Mouse (Mus musculus) heart, embryonic 14.5 days (tissue): ENCODE data around the gene 1500011B03Rik. TPM values are rescaled to one million over a fixed set of nuclear protein-coding genes. Genes with fewer than 3 reads are reported as not detected.

Source experiments
- ATAC-seq: fragments of 200-750 bp; cut with Nextera tagmentation; 2 replicates; pipeline ENCODE4 v1.8.0; 2017; ENCODE audit warnings: low read depth, moderate TSS enrichment; ENCODE audit not compliant: insufficient number of reproducible peaks, insufficient read depth, low FRiP score
- H3K27ac ChIP-seq, 2 experiments: fragments of 200-500 bp in 1 of 2; fragments of 300-500 bp in 1 of 2; sonication (generic) in 1 of 2; replicated peaks in 1 of 2; 2 replicates each; pipeline ENCODE4 v1.5.1; 2012 to 2014; ENCODE audit warnings: low read depth in 2 of 2, low read length in 2 of 2, control low read depth in 1 of 2, mild to moderate bottlenecking in 1 of 2, mixed read lengths in 1 of 2; ENCODE audit not compliant: control insufficient read depth in 1 of 2, insufficient read depth in 1 of 2
- H3K27me3 ChIP-seq: fragments of 300-500 bp; sonication (generic); 2 replicates; pipeline ENCODE4 v1.6.1; 2014; ENCODE audit warnings: mild to moderate bottlenecking, low read length, control low read depth; ENCODE audit not compliant: control insufficient read depth, insufficient read depth
- H3K36me3 ChIP-seq: fragments of 300-500 bp; sonication (generic); 2 replicates; pipeline ENCODE4 v1.6.1; 2014; ENCODE audit warnings: mild to moderate bottlenecking, control low read depth, low read length, mixed read lengths; ENCODE audit not compliant: control insufficient read depth, insufficient read depth
- H3K4me1 ChIP-seq, 2 experiments: fragments of 200-500 bp in 1 of 2; fragments of 300-500 bp in 1 of 2; sonication (generic) in 1 of 2; 2 replicates each; pipeline ENCODE4 v1.6.1; 2012 to 2014; ENCODE audit warnings: low read length in 2 of 2, control low read depth in 1 of 2, mixed read lengths in 1 of 2; ENCODE audit not compliant: control insufficient read depth in 2 of 2, insufficient read depth in 2 of 2
- H3K4me2 ChIP-seq: fragments of 300-500 bp; sonication (generic); 2 replicates; pipeline ENCODE4 v1.6.1; 2014; ENCODE audit warnings: mild to moderate bottlenecking, low read length
- H3K4me3 ChIP-seq, 2 experiments: fragments of 200-500 bp in 1 of 2; fragments of 300-500 bp in 1 of 2; sonication (generic) in 1 of 2; 2 replicates each; pipeline ENCODE4 v1.5.1; 2012 to 2014; ENCODE audit warnings: low read length in 2 of 2, mild to moderate bottlenecking in 2 of 2, control low read depth in 1 of 2, low read depth in 1 of 2, moderate library complexity in 1 of 2; ENCODE audit not compliant: control insufficient read depth in 1 of 2, insufficient read depth in 1 of 2
- H3K9ac ChIP-seq: fragments of 300-500 bp; sonication (generic); 2 replicates; pipeline ENCODE4 v1.6.1; 2014; ENCODE audit warnings: mild to moderate bottlenecking, low read length
- H3K9me3 ChIP-seq: fragments of 300-500 bp; sonication (generic); 2 replicates; pipeline ENCODE4 v1.6.1; 2016; ENCODE audit warnings: low read length, control low read depth; ENCODE audit not compliant: control insufficient read depth
- whole genome bisulfite sequencing: fragments of 180-500 bp; shearing (Covaris S2); extraction: QIAGEN DNeasy Blood & Tissue Kit; methylation state at CpG from one replicate; pipeline ENCODE4 v1.1.7; 2014; 5-methylcytosine and 5-hydroxymethylcytosine counted together
- microRNA-seq: library from miRNA; unstranded; fragments of <30 nt; microRNA quantifications from one replicate; pipeline ENCODE4, GENCODE M21; 2016
- polyA plus RNA-seq: library from polyadenylated mRNA; unstranded; fragments of >200 nt; fragmentation: Nextera tagmentation; extraction: Ambion mirVana; gene quantifications from 2 replicates; pipeline ENCODE4 v1.2.1, GENCODE M21; 2014

Gene 1500011B03Rik
- polyA plus RNA-seq, 1 experiment from 2014 or later: 58.7 TPM

DNA sequence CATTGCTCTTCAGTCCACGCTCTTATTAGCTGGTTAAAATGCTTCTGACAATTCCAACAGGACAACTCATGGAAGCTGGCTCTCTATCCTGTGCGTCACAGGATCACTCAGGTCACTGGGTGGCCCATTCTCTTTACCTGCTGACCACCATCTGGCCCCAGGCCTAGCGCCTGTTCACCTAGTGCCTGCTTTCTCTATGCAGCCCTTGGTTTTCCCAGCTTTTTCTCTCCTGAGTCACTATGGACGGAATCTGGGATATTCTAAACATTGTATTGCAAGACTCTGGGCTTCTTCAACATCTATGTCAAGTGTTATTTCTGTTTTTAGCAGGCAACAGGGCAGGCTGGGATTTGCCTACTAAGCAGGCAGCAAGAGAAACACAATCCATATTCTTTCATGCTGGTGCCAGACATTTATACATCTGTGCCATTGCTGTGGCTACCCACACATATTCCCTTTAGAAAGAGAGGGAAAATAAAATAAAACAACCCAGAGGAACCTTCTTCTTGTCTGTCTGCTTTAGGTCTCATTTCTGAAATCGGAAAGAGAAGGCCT lies 63.7 kb downstream of the 1500011B03Rik start:
- no peak for ATAC-seq
- Histone ChIP-seq H3K27me3 (no peaks in the 10 kb centered on the region), H3K27ac (no peak overlapping the region), H3K4me2 (no peak overlapping the region), H3K4me1 (peaks cover 0 to 3% of the 10 kb centered on the region in 2 experiments; a peak in 2 of 4 replicates), H3K9me3 (no peaks in the 10 kb centered on the region), H3K9ac (no peak overlapping the region), H3K36me3 (peaks cover 94% of the 10 kb centered on the region), H3K4me3 (no peak overlapping the region)
- WGBS: 86% methylated on average over 5 of the region's 5 CpGs

Small RNAs within 50 kb of the gene (microRNA-seq; reads per million reads assigned to microRNA genes)
- 3.1 reads per million, percentile 5 among the genes with 10 or more reads in this experiment for gene Mir6240

Other genes with a start within 250 kb of the 1500011B03Rik start
- gene Trpv4, start 165.0 kb downstream of the 1500011B03Rik start, polyA plus RNA-seq: 0.78 and 0.84 TPM in 2 replicates
- gene Gltp, start 132.5 kb downstream of the 1500011B03Rik start, polyA plus RNA-seq: 39.1 and 40.6 TPM in 2 replicates
- gene Tchp, start 115.7 kb downstream of the 1500011B03Rik start, polyA plus RNA-seq: 6.8 and 8.0 TPM in 2 replicates
- 41.2 and 42.3 TPM in 2 replicates for gene Ankrd13a, start 48.8 kb downstream of the 1500011B03Rik start, polyA plus RNA-seq
- 32.6 TPM in 2 replicates for gene Git2, start 48.0 kb downstream of the 1500011B03Rik start, polyA plus RNA-seq
- not detected in 2 replicates for gene 4930519G04Rik, start 30.2 kb upstream of the 1500011B03Rik start, polyA plus RNA-seq
- not detected in 2 replicates for gene Gm9936, start 35.2 kb upstream of the 1500011B03Rik start, polyA plus RNA-seq
- 5.3 and 6.5 TPM in 2 replicates for gene Oasl2, start 73.5 kb upstream of the 1500011B03Rik start, polyA plus RNA-seq
- gene Oasl1, start 99.8 kb upstream of the 1500011B03Rik start, polyA plus RNA-seq: 0.45 and 0.70 TPM in 2 replicates
- gene 2210016L21Rik, start 118.7 kb upstream of the 1500011B03Rik start, polyA plus RNA-seq: 38.5 and 38.8 TPM in 2 replicates
- gene Hnf1a, start 147.6 kb upstream of the 1500011B03Rik start, polyA plus RNA-seq: not detected in 2 replicates
- 35.1 and 39.9 TPM in 2 replicates for gene Sppl3, start 187.7 kb upstream of the 1500011B03Rik start, polyA plus RNA-seq